Mouse (Mus musculus) monocyte, adult 2 months (primary cell): Measurements from ENCODE around the gene Cd300a.

ENCODE experiments used
- DNase-seq, 2 experiments: peaks; one replicate each; pipeline ENCODE4 v3.0.0; 2022; ENCODE audit warnings: low spot score in 2 of 2, low read depth in 1 of 2

Cd300a gene

GRCm38 (mm10) chr11:114889991-114890518 lies at the start of gene Cd300a:
Gene Cd300a, plus strand, starts transcription at chr11:114890041.
- DNase-seq = peak; percentile 66 to 80

DNA sequence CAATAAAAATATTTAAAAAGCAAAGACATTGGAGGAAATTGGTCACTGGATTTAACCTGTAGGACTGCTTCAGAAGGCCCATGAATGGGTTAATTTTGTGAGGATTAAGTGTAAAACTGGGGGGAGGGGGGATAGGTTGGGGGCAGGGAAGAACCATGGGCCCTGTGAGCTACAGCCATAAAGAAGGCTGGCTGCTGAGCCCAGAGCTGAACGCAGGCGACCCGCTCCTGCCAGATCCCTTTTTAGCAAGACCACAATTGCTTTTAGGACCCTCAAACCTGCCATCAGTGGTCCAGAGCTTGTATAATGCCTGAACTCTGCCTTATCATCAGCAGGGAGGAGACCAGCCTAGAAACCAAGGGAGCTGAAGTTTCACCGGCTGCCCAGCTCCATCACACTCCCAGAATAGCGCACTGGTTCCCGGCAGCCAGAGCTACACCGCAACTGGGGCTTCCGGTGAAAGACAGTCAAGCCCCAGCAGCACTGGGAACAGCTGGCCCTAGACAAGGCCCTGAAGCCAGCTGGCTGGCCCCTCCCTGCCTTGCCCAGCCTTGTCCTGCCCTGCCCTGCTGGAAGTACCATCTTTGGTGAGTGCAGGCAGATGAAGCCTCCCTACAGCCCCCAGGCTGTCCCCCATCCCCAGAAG lies 45.9 kb upstream of the Cd300a start:
- DNase-seq = no peak

- DNase-seq = no peak
Observed at GRCm38 (mm10) chr11:114844464-114845220, 45.2 kb upstream of the Cd300a start.

- DNase-seq = no peak
Observed at GRCm38 (mm10) chr11:114846336-114846735, 43.5 kb upstream of the Cd300a start.

DNA sequence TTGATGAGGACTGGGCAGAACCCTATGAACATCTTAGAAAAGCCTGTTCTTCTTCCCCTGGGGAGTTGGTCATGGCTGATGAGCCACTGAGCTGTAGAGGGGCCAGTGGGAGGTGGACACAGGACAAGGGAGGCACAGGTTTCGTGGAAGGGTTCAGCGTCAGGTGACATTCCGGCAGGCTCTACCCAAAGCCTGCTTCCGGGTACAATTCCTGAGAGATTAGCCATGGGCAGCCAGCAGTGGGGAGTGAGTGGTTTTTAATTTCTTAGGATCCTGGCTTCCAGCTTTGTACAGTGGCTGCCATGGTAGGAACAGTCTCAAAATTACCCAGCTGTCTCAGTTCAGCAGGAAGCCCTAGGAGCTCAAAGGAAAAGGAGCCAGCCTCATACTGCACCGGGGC lies 42.8 kb upstream of the Cd300a start:
- DNase-seq = no peak

DNA sequence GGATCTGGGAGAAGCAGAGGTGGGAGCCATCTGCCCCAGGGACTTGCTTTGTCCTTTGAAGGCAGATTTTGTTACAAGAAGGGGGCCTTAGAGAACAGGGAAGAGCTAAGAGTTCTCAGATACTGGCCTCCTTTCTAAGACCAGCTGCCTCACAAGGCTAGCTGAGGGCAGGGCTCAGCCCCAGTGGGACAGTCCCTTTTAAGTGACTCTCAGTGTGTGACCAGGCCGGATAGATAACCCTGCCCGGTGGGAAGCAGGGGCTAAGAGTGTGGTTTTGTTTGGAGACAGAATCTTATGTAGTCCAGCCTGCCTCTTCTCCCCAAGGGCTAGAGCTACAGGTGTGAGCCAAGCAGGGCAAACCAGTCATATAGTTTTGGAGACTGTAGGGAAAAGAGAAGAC lies 40.3 kb upstream of the Cd300a start:
- no peak for DNase-seq

DNA sequence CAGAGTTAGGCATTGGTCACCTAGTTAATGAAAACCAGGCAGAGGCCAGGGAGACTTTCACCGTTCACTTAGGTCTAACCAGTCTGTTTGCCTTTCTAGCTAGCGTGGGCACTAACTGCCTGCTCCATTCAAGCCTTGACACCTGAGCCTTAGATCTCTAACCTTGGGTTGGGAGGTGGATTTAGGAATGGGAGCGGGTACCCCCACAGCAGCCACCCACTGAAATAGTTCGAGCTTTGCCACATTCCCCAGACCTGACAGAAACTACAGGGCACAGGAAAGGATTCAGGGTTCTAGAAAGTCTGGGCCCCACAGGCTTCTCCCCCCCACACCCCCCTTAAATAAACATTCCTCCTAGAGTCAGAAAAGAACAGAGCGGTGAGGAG lies 39.8 kb upstream of the Cd300a start:
- no peak for DNase-seq

GRCm38 (mm10) chr11:114850452-114851268 lies 39.2 kb upstream of the Cd300a start, which contains the start of gene Gprc5c:
Gene Gprc5c, plus strand, starts transcription at chr11:114851152.
- DNase-seq = peak; percentile 26 to 37

- no peak for DNase-seq
Observed at GRCm38 (mm10) chr11:114851269-114851607, 38.6 kb upstream of the Cd300a start.

- DNase-seq = peak in 1 of 2 experiments; percentile 30
Observed at GRCm38 (mm10) chr11:114851608-114852310, 38.1 kb upstream of the Cd300a start.

DNA sequence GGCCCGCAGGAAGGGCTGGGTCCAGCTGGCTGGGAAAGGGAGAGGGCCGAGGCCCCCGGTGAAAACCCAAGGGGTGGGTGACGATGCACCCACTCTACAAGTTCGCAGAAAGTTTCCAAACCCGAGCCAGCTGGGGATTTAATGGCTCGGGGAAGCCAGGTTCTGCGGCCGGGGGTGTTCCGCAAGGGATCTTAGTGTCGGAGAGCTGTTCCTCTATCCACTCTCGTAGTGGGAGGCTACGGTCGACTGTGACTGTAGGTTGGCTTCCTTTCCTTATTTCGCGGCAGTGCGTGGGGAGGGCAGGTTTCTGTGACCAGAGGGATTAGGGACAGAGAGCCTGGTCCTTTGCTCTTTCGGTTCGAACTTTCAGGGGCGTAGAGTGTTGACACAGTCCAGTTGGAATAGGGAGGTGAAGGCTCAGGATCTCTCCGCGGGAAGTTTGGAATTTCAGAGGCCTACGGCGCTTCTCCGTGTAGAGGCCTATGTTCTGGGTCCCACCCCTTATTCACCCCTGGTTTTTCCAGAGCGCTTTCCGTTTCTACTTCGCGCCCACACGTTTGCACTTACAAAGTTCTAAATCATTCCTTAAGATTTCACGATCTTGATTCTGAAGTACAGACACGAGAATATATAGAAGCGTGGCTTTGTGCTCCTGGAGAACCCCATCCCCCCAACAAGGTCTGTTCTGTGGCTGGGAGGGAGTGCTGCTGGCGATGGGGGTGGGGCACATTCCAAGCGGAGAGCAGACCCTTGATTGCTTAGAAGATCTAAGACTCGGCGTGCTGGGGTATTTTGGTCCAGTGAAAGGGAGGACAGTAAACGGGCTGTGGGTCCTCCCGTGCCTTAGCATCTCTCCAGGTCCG lies 37.3 kb upstream of the Cd300a start:
- peak in 1 of 2 experiments; percentile 56 for DNase-seq

- DNase-seq = no peak
Observed at GRCm38 (mm10) chr11:114853174-114853838, 36.5 kb upstream of the Cd300a start.

- DNase-seq = no peak
Observed at GRCm38 (mm10) chr11:114854581-114854980, 35.3 kb upstream of the Cd300a start.

GRCm38 (mm10) chr11:114856125-114856524 lies 33.7 kb upstream of the Cd300a start:
- DNase-seq = no peak

DNA sequence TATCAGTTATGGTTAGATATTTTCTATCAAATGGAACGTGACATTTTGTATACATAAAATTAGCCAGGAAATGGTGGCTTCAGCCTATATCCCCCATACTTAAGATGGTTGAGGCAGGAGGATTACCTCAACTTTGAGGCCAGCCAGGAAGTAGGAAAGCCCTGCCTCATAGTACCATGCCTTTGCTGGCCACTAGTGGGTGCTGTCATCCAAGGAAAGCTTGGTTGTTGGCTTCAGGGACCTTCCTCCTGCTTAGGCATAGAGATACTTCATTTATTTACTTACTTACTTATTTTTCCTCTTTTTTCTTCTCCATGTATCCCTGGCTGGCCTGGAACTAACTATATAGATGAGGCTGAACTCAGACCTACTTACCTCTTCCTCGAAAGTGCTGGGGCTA lies 31.2 kb upstream of the Cd300a start:
- DNase-seq = peak in 1 of 2 experiments; percentile 53

DNA sequence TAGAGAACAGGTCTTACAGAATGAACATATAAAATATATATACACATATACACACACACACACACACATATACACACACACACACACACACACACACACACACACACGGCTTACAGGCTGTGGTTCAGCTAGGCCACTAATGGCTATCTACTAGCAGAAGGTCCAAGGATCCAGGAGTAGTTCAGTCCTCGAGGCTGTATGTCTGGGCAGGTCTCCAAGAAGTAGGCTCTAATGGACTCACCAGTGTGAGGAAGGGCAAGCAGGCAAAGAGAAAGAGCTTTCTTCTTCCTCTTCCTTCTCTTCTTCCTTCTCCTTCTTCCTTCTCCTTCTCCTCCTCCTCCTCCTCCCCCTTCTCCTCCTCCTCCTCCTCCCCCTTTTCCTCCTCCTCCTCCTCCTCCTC lies 28.8 kb upstream of the Cd300a start:
- no peak for DNase-seq

DNA sequence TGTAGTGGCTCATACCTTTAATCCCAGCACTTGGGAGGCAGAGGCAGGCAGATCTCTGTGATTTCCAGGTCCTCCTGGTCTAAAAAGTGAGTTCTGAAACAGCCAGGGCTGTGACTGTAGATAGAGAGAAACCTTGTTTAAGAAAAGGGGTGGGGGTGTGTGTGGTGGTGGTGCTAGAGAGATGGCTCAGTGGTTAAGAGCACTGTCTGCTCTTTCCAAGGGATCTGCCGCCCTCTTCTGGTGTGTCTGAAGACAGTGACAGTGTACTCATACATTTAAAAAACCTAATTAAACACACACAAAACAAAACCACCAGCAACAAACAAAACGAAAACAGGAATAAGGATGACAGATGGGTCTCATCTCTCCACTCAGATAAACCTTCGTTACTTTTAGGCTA lies 27.2 kb upstream of the Cd300a start:
- no peak for DNase-seq

DNA sequence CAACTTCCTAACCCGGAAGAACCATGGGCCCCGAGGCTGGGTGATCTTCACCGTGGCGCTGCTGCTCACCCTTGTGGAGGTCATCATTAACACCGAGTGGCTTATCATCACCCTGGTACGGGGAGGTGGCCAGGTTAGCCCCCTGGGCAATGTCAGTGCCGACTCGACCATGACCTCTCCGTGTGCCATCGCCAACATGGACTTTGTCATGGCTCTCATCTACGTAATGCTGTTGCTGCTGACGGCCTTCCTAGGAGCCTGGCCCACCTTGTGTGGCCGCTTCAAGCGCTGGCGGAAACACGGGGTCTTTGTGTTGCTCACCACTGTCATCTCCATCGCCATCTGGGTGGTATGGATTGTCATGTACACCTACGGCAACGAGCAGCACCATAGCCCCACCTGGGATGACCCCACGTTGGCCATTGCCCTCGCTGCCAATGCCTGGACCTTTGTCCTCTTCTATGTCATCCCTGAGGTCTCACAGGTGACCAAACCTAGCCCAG lies 25.9 kb upstream of the Cd300a start:
- no peak for DNase-seq

DNA sequence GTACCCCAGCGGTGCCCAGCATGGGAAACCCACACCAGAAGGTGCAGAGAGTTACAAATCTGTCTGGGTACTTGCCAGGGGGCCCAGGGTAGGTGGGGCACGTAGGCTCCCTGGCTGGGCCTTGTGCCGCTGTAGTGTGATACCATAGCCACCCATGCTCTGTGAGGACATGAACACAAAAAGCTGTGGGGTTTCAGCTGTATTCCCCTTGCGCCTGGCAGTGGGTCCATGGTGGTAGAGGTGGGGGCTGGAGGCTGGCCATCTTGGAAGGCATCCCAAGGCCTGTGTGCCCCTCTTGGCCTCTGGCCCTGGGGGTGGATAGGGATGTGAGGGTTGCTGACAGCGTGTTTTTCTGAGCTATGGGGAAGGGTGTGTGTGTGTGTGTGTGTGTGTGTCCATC lies 23.8 kb upstream of the Cd300a start:
- no peak for DNase-seq
